Mouse (Mus musculus): ENCODE data around the gene Leap2.

- TF ChIP-seq CTCF (IDR thresholded peaks at IDR 0.05; ENCODE audit: low read depth) = no peak
- TF ChIP-seq EP300 (IDR thresholded peaks at IDR 0.05; ENCODE audit: low read depth) = no peak
Observed at GRCm38 (mm10) chr11:53431347-53432056, 8.5 kb upstream of the Leap2 start.
